Mouse (Mus musculus) hematopoietic stem cell, adult 5-6 weeks (primary cell): ENCODE data around the gene Rasl12. TPM values are rescaled to one million over a fixed set of nuclear protein-coding genes. Genes with fewer than 3 reads are reported as not detected.

Experiments
- total RNA-seq: library from RNA; stranded (forward); fragments of 172-1452, 232-1000 nt; gene quantifications from 2 replicates; pipeline ENCODE4 v1.2.3, GENCODE M21; 2017

The Rasl12 gene
- total RNA-seq, 1 experiment from 2014 or later: 1.9 TPM

Other genes with a start within 250 kb of the Rasl12 start
- 7.6 and 9.6 TPM in 2 replicates for gene Parp16, start 203.2 kb upstream of the Rasl12 start, total RNA-seq
- gene Cilp, start 133.3 kb upstream of the Rasl12 start, total RNA-seq: not detected in 2 replicates
- 54.9 and 60.3 TPM in 2 replicates for gene Clpx, start 104.2 kb upstream of the Rasl12 start, total RNA-seq
- gene Pdcd7, start 52.4 kb upstream of the Rasl12 start, total RNA-seq: 29.6 and 30.4 TPM in 2 replicates
- 0.94 TPM in 1 of 2 replicates, not detected in the other for gene Ubap1l, start 37.5 kb upstream of the Rasl12 start, total RNA-seq
- gene Kbtbd13, start 6.9 kb upstream of the Rasl12 start, total RNA-seq: 0.89 and 1.9 TPM in 2 replicates
- not detected in 2 replicates for gene Slc51b, start 24.4 kb downstream of the Rasl12 start, total RNA-seq
- 17.7 and 21.0 TPM in 2 replicates for gene Mtfmt, start 37.3 kb downstream of the Rasl12 start, total RNA-seq
- gene Spg21, start 62.4 kb downstream of the Rasl12 start, total RNA-seq: 67.1 and 82.4 TPM in 2 replicates
- not detected in 2 replicates for gene Ankdd1a, start 121.7 kb downstream of the Rasl12 start, total RNA-seq
- gene Plekho2, start 181.5 kb downstream of the Rasl12 start, total RNA-seq: 41.1 and 42.4 TPM in 2 replicates
- gene Pif1, start 188.7 kb downstream of the Rasl12 start, total RNA-seq: 6.7 and 6.8 TPM in 2 replicates
- 1.7 and 1.8 TPM in 2 replicates for gene Rbpms2, start 231.1 kb downstream of the Rasl12 start, total RNA-seq